Mouse (Mus musculus) 416B (cell line): ENCODE measurements around the gene Baiap2l1.

ENCODE experiments used
- DNase-seq: peaks from one replicate; pipeline ENCODE4 v3.0.0; 2011; ENCODE audit warnings: low read depth

Baiap2l1 gene

DNA sequence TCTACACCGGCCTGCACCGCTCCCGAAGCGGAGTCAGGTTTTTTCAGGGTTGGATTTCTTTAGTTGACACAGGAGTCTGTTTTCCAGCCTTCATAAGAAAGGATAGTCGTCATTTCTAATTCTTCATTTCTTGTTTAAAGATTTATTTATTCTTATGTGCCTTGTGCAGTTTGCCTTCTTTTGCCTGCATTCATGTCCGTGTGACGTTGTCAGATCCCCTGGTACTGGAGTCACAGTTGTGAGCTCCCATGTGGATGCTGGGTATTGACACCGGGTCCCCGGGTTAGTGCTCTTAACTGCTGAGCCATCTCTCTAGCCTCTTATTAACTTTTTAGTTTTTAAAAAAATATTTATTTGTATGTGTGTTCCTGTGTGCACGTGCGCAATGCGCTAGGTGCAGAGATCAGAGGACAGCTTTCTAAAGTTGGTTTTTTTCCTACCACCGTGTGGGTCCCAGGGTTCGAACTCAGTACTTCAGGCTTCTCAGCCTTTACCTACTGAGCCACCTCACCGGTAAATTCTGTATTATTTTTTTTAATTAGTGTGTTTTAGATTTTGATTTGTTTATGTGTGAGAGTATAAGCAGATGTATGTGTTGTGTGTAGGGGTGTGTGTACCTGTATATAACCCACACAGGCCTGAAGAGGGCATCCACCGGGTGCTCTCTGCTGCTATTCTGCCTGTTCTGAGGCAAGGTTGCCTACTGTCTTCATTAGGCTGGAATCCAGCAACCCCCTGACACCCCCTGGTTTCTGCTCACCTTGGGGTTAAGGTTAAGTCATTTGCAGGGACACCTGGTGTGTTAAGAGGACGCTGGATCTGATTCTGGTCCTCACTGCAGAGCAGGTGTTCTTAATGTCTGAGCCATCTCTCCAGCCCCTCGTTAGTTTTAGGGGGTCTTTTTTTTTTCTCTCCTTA is 133.8 kb downstream of the Baiap2l1 start:
- DNase-seq = peak; percentile 27

DNA sequence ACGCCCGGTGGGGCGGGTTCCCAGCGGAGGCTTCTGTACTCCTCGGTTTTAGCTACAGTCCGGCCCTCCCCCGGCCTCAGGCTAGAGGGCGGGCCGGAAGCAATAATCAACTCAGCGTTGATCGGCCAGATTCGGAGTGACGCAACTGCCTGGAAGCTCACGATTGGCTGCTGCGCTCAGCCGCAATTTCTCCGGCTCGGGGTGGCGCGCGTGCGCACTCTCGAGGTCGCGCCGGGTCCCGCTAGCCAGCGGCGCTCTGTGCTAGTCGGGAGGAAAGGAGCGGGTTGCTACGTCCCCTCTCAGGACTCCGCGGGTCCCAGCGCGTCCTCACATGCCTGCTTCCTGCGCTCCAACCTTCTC is 134.4 kb downstream of the Baiap2l1 start, which contains the start of gene Tecpr1:
Tecpr1 (minus strand) TSS at position 113 of the 360 bp plus-strand sequence.
- peak; percentile 94 for DNase-seq

DNA sequence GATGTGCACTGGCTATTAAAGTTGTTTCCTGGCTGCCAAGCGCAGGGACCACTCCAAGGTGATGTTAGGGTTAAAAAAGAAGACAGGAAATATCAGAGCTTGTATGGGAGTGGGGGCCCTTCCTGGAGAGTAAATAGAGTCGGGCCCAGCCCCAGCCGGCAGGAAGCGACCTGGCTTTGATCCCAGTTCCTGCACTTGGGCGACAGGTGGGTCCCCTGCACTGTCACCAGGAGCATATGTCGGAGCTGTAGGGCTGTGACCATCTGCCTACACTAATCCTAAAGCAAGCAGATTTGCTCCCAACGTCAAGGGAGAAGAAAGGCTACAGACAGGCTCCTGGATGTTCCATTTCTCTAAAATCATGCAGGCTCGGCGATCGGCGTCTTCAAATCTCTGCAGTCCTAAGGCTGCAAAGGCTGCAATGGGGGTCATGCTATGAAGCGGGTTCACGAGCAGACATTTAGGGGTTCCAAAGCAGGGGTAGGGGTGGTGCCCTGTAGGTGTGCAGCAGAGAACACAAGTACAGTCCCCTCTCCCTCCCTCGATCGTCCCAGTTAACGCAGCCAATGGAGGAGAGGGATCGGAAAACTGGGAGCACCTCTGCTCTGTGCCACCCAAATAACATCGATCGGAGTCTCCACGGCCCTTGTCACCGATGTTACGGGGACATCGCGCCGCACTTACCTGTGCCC is 135.0 kb downstream of the Baiap2l1 start:
- DNase-seq = peak; percentile 44

DNA sequence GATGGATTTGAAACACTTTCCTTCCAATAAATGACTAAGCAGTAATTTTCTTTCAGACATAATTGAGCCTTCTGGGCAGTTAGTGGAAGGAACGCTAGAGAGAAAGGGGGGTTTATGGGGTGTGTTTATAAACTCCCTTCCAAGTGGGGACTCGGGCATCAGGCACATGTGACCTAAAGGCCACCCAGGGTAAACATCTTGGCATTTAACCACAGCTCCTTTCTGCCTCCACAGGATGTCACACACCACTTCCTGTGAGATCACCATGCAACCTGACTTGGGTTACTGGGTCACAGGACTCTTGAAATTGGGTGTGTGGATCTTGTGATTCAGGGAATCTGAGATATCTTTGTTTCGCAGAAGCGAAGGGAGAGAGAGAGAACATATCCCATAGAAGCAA is 136.6 kb downstream of the Baiap2l1 start:
- peak; percentile 94 for DNase-seq

DNA sequence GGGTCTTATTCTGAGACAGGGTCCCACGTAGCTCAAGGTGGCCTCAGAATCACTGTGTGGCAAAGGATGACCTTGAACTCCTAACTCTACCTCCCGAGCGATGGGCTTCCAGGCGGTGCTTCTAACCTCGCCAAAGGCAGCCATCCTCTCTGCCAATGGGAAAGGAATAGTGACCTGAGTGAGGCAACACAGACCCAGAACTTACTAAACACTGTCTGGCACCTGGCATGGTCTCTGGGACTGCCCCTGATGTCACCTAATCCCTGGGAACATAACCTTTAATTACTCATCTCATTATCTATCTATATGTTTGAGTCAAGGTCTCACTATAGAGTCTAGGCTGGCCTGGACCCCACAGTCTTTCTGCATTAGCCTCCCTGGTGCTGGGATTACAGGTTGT is 138.0 kb downstream of the Baiap2l1 start:
- no peak for DNase-seq

DNA sequence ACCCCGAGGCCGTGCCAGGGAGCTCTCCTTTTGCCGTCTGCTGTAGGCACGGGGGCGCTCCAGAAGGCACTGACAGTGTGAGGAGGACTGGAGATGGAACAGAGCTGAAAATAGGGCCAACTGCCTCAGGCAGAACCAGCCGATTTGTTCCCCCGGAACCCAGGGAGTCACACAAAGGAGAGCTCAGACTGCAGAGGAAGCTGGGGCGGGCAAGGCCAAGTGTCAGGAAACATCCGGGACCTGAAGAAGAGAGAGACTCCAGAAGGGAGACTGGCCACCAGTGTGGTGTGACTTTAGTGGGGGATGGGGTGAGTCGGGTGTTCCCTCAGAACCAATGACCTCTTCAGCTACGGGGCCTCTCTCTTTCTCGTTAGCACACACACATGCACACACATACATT is 138.6 kb downstream of the Baiap2l1 start:
- DNase-seq = peak; percentile 52

DNA sequence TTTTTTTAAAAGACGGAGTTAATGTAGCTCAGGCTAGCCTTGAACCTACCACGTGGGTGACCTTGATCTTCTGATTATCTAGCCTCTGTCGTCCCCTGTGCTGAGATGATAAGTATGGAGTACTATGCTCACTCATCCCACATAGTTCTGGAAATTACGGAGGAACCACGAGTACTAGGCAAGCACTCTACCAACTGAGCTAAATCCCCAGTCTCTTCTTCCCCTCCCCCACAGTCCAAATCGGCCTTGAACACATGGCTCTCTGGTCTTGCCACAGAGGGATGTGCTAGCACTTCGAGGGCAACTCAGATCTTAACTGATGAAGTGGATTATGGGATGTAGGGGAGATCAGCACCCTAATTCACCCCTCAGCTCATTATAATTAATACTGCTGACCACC is 139.9 kb downstream of the Baiap2l1 start:
- DNase-seq = no peak

DNA sequence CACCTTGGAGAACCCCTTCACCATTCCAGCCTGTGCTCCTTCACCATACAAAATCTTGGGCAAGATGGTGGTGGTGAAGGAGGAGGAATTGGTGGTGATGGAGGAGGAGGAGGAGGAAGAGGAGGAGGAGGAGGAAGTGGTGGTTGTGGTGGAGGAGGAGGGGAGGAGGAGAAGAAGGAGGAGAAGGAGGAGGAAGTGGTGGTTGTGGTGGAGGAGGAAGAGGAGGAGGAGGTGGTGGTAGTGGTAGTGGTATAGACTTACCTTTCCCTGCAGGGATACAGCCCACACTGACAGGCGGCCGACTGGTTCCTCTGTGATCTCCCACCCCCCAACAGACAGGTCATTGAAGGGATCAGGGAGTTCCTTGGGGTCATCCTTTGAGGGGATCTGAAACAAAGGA is 141.9 kb downstream of the Baiap2l1 start:
- DNase-seq = peak; percentile 53
